Mouse (Mus musculus) lung, adult 2 months (tissue): ENCODE measurements at regions not wholly inside any gene's neighbourhood (a gene's known extent, or its start where the extent isn't known, plus 50 kb on each side); places are given as distances from the start of the nearest gene placed in this dataset.

ENCODE experiments used
- CTCF ChIP-seq: fragments of 200-500 bp; IDR thresholded peaks from 2 replicates; pipeline ENCODE4 v1.5.1; 2011; ENCODE audit warnings: mild to moderate bottlenecking, low read length, control low read depth; ENCODE audit not compliant: insufficient read depth
- POLR2A ChIP-seq: fragments of 200-500 bp; IDR thresholded peaks from 2 replicates; pipeline ENCODE4 v1.6.1; 2011; ENCODE audit warnings: low read depth, mild to moderate bottlenecking, control low read depth, low read length, borderline replicate concordance; ENCODE audit errors: extremely low read depth

- no peak for TF ChIP-seq CTCF
- TF ChIP-seq POLR2A: no peak
Measured at GRCm38 (mm10) chr3:57093201-57093940, 208.4 kb downstream of the Tm4sf1 start.
